ENCODE assay signal across 8 mouse cellular contexts in genomic region chr14:24245177-24246081, GRCm38 (mm10). TPM values are rescaled to one million over a fixed set of nuclear protein-coding genes. Genes with fewer than 3 reads are reported as not detected.
A peak's percentile ranks its signal among the peaks of the same experiment; 100 is the strongest.
DNase-seq lines count a peak whose midpoint lies in the region; ATAC-seq and TF ChIP-seq lines count a peak whose summit lies in the region.

TSS of gene Dlg5 (minus strand) at chr14:24245920.

- H3K4me1 ChIP-seq in forebrain, embryonic 16.5 days (replicated peaks; ENCODE audit: control insufficient read depth, insufficient read depth, low read length) = peaks cover 15% of the 10 kb centered on the region
- H3K4me1 ChIP-seq in liver, embryonic 15.5 days (replicated peaks) = no peaks in the 10 kb centered on the region
- peaks cover 11% of the 10 kb centered on the region for H3K4me1 ChIP-seq in olfactory bulb, adult 2 months (ENCODE audit: control insufficient read depth, insufficient read depth, low read length)

- no peak for TF ChIP-seq POLR2A in olfactory bulb, adult 2 months (IDR thresholded peaks at IDR 0.05; ENCODE audit: insufficient read depth, low read depth, low read length)

- DNase-seq in MN1 (ENCODE audit: low spot score) = peak; percentile 48
- DNase-seq in cerebellum, adult 11 months = peak; percentile 59
- peak; percentile 74 to 75 for DNase-seq in heart, postnatal 10 days
- DNase-seq in kidney, postnatal 36 days = peak; percentile 62 to 82
- DNase-seq in urinary bladder, postnatal 4 days (ENCODE audit: low spot score in 2 of 2) = peak; percentile 65 to 72

- H3K27me3 ChIP-seq in forebrain, embryonic 16.5 days (replicated peaks; ENCODE audit: control insufficient read depth, insufficient read depth, low read length) = no peaks in the 10 kb centered on the region
- H3K27me3 ChIP-seq in liver, embryonic 15.5 days = peaks cover 77% of the 10 kb centered on the region

- peak within 1 kb of the TSS; percentile 58 for H3K4me3 ChIP-seq in forebrain, embryonic 16.5 days (replicated peaks; ENCODE audit: low read length)
- peak within 1 kb of the TSS; percentile 59 for H3K4me3 ChIP-seq in liver, embryonic 15.5 days (replicated peaks)
- H3K4me3 ChIP-seq in olfactory bulb, adult 2 months (ENCODE audit: insufficient read depth, low read depth, low read length) = peak within 1 kb of the TSS; percentile 73

- H3K27ac ChIP-seq in forebrain, embryonic 16.5 days (ENCODE audit: low read length) = peak within 1 kb of the TSS; percentile 83
- H3K27ac ChIP-seq in liver, embryonic 15.5 days (replicated peaks) = no peak within 1 kb of the TSS
- H3K27ac ChIP-seq in olfactory bulb, adult 2 months (ENCODE audit: insufficient read depth, low read depth, low read length) = peak within 1 kb of the TSS; percentile 70; the same call in 1 of the 2 replicates

- intact Hi-C loops in heart, postnatal 10 days (cut with DNase I) = no loop called here

- H3K9me3 ChIP-seq in forebrain, embryonic 16.5 days (ENCODE audit: control insufficient read depth, low read length) = no peaks in the 10 kb centered on the region
- no peaks in the 10 kb centered on the region for H3K9me3 ChIP-seq in liver, embryonic 15.5 days (replicated peaks)

- ATAC-seq in forebrain, embryonic 16.5 days = peak; percentile 84
- ATAC-seq in liver, embryonic 15.5 days (ENCODE audit: insufficient read depth) = peak; percentile 63

- peak within 1 kb of the TSS; percentile 94 for H3K9ac ChIP-seq in forebrain, embryonic 16.5 days (replicated peaks; ENCODE audit: low read depth, low read length)
- peak within 1 kb of the TSS; percentile 35; the same call in 1 of the 2 replicates for H3K9ac ChIP-seq in liver, embryonic 15.5 days

- WGBS in forebrain, embryonic 16.5 days = under 1% methylated on average over 83 of the region's 98 CpGs
- WGBS in liver, embryonic 15.5 days (ENCODE audit: insufficient replicate concordance) = under 1% methylated on average over 83 of the region's 98 CpGs
- under 1% methylated on average over 93 of the region's 98 CpGs for WGBS in olfactory bulb, adult 2 months

- no peaks in the 10 kb centered on the region for H3K36me3 ChIP-seq in forebrain, embryonic 16.5 days (ENCODE audit: control insufficient read depth, insufficient read depth)
- no peaks in the 10 kb centered on the region for H3K36me3 ChIP-seq in liver, embryonic 15.5 days (replicated peaks)

- no peak for TF ChIP-seq CTCF in olfactory bulb, adult 2 months (IDR thresholded peaks at IDR 0.05; ENCODE audit: insufficient read depth, low read depth, low read length)

- H3K4me2 ChIP-seq in forebrain, embryonic 16.5 days (ENCODE audit: low read length) = peak within 1 kb of the TSS; percentile 87
- H3K4me2 ChIP-seq in liver, embryonic 15.5 days = peak within 1 kb of the TSS; percentile 65

RNA-seq across cellular contexts. Expression of gene Dlg5, which starts in this region (rescaled TPM):
- 17.1 and 21.2 TPM in 2 replicates for polyA plus RNA-seq in forebrain, embryonic 16.5 days (2015; fragmentation: Nextera tagmentation; extraction: Ambion mirVana)
- total RNA-seq in heart, postnatal 10 days (2021) = 10 to 100 TPM; 17.0 to 19.1 TPM
- polyA plus RNA-seq in liver, embryonic 15.5 days (2015; fragmentation: Nextera tagmentation; extraction: Ambion mirVana) = 0.97 and 1.1 TPM in 2 replicates
- not detected in 2 replicates for polyA plus RNA-seq in olfactory bulb, adult 2 months (2012; ENCODE audit: insufficient read depth, insufficient read length, low replicate concordance, missing spikeins)
